Mouse (Mus musculus) layer of hippocampus, postnatal 10 days (tissue): ENCODE data around the gene Relb. TPM values are rescaled to one million over a fixed set of nuclear protein-coding genes. Genes with fewer than 3 reads are reported as not detected.

Source experiments
- DNase-seq, 2 experiments: peaks; one replicate each; pipeline ENCODE4 v3.0.0; 2021; ENCODE audit warnings: low spot score in 2 of 2
- total RNA-seq, 2 experiments: library from RNA; stranded (reverse); gene quantifications; 2 replicates each; pipeline ENCODE4 v1.2.3; 2021

Gene Relb
- total RNA-seq, 2 experiments from 2014 or later = 9.2 to 10.8 TPM

DNA sequence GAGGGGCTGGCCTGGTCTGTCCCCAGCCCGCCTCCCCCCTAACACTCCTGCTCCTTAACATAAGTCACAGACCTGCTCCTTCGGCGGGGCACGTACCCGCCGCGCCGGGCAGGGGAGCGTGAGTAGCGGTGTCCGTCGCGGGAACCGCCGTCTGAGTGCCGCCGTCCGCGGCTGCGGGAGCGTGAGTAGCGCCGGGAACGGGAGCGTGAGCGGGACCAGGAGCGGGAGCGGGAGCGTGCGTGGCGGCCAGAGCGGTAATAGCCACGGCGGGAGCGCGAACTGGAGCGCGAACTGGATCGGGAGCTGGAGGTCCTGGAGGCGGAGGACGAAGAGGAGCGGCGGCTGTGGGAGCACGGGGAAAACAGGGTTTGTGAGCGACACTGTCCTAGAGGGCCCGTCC is 43.0 kb downstream of the Relb start:
- no peak for DNase-seq

DNA sequence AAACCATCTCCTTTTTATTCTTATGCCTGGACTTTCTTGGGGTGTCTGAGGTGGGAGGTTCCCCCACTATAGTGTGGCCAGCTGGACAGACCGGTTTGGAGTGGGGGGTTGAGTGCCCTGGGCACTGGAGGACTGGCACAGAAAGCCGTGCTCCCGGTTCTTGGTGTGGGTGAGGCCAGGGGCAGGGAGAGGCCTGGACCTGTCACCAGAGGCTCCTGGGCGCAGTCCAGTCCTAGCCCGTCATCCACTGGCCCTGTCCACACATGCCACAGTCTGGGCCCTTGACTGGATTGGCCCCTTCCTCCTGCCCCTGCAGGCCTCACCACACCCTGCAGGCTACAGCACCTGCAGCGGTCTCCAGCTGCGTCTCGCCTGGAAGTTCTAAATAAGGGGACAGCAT is 48.6 kb downstream of the Relb start:
- DNase-seq = no peak

DNA sequence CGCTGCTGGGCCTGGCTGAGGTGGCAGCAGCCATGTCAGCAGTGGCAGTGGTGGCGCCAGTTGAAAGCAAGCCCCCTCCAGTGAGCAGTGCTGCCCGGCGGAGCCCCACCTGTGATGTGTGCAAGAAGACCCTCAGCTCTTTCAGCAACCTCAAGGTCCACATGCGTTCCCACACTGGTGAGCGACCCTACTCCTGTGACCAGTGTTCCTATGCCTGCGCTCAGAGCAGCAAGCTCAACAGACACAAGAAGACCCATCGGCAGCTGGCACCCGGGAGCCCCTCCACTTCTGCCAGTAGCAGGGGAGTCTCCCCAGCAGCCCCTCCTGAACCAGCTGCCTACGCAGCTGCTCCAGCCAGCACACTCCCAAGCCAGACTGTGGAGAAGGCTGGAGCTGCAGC is 49.5 kb downstream of the Relb start:
- no peak for DNase-seq

DNA sequence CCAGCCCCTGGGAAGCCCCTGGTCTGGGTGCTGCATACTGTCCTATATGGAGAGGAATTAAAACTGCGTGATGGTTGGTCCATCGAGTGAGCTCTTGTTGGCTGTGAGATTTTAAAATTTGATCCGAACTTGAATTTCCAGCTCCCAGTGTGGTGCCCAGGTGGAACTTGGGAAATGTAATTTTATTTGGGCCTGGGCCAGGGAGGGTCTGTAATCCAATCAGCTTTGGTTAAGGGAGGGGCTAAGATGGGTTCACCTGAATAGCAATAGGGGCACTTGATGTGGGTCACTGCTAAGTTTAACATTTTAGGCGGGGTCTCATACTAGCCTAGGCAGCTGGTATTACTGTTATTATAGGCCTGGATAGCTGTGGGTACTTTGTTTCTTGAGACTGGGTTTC is 50.8 kb downstream of the Relb start:
- no peak for DNase-seq

DNA sequence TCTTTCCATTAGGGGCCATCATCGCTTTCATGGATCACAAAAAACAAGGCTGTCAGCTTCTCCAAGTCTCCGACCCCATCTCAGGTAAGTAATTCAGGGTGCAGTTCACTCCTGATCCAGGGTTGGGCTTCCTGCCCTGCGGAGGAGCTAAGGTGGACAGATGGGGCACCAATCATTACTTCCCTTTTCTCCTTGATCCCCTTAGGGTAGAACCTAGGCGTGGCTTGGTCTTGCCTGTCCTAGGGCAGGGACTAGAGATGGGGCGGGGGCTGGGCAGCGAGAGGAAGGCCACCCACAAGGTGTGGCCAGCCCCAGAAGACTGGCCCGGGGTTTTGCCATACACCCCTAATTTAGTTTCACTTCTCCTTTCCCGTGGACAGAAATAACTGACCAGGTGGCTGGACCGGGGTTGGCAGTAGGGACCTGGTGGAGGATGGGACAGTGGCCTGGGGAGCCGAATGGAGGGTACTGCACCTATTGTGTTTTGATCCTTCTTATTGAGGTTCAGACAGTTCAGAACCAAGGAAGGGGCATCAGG is 51.3 kb downstream of the Relb start:
- DNase-seq = no peak

DNA sequence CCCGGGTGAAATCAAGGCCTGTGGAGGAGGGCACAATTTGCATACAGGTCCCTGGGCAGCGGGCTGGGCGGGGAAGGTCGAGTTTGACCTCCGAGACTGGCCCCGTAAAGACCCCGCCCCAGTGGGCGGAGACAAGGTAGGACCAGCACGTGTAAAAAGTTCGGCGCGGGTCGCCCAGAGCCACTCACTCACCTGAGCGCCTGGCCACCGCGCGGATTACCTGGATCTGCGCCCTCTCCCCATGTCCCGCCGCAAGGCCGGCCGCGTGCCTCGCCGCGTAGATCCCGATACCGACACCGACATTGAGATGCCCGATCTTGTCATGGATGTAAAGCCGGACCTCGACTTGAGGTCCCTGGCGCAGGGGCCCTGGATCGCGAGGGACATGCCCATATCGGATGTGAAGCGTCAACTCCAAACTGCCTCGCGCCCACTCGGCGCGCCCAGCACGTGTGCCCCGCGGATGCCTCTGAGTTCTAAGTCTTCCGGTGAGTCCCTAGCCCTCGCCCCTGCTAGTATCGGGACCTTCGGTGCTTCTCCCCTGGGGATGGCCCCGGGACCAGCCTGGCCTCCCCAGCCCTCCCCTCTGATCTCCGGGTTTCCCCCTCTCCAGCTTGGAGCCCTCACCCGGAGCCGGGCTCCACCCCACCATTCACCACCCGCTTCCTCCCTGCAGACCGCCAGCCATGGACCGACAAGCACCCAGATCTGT is 51.9 kb downstream of the Relb start, which contains the start of the genes Zfp296 and Gemin7:
Zfp296 (plus strand) TSS at position 147 of the 712 bp plus-strand sequence.
Gemin7 (minus strand) TSS at position 455 of the 712 bp plus-strand sequence.
- no peak for DNase-seq

DNA sequence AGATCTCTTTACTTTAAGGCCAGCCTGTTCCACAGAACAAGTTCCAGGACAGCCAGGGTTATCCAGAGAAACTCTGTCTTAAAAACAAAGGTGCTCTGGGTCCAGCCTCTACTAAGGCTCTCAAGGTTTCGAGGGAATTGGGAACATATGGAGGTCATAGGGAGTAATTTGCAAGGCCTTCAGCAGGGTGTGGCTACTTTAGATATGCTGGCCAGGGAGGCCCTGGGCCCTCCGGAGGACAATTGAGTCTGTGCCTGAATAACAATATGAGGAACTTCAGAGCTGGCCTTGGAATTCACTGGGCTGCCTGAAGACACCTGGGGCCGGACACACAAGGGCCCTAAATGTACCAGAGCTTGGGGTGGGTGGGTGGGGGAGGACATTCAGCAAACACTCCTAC is 53.7 kb downstream of the Relb start:
- no peak for DNase-seq

DNA sequence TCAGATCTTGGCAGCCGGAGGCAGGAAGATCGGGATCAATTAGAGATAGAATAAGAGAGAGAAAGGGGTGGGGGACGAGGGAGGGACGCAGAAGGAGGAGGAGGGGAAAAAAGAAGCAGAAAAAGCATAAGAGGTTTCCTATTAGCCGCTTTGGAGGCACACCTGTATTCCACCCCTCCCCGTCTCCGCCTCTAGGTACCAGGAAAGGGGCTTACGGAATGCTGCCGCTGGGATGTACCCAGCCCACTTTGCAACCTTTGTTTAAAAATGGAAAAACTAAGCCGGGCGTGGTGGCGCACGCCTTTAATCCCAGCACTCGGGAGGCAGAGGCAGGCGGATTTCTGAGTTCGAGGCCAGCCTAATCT is 55.5 kb downstream of the Relb start:
- no peak for DNase-seq

DNA sequence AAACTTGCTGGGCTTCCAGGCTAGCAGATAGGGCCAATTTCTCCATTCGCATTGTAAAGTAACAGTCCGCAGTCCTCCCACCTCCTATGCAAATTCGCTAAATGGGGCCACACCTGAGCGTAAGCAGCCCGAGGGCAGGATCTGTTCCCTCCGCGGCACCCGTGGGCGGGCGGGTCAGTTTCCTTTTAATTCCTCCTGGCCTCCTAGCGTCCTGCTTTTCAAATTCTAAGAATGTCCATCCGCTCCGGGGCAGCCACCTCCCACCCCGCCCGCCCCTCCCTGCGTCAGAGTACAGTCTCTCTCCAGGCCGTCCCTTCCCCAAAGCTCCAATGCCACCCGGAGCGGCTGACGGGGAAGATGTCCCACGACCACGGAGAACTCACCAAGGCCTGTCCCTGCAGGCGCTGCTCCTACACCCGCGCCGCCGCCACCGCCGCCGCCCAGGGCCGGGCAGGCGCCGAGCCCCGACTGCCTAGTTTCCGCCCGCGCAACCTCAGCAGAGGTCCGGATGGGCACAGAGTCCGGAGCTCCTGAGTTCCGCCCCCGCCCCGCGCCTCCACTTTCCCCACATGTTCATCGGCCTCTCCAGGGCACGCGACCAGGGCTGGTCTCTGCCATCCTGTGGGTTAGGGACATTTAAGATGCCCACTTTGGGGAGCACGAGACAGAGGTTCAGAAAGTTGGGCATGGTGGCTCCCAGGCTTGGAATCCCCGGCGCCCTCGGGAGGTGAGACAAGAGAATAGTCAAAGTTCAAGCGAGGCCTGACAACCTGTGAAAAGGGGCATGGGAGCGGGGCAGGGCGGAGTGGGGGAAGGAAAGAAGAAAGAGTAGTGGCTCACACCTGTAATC is 56.1 kb downstream of the Relb start:
- DNase-seq = peak; percentile 77 to 83

DNA sequence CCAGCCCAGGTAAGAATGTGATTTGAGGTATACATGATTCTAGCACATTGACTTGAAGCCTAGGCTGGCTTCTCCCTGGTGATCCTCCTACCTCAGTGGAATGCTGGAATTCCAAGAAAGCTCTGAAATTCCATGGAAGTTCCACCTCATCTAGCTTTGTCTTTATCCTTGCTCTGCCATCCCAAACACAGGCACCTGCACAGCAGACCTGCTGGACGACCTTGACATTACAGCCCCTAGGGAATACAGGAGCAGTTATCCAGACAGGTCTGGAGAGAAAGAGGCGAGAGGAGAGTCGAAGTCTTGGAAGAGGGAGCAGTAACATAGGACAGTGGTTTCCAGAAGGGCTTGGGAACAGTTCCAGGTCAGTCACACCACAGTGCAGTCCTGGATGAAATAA is 59.6 kb downstream of the Relb start:
- DNase-seq = no peak

DNA sequence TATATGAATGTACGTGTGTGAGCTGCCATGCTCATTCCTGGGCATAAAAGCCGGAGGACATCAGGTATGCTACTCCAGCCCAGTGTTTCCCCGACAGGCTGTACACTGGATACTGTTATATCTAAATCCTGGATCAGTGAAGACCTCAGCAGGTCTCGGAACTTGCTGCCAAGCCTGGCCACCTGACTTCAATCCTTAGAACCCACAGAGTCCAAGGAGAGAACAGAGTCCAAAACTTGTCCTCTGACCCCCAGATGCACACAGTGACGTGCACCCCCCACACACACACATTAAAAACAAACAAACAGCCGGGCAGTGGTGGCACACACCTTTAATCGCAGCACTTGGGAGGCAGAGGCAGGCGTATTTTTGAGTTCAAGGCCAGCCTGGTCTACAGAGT is 61.8 kb downstream of the Relb start:
- DNase-seq = no peak

DNA sequence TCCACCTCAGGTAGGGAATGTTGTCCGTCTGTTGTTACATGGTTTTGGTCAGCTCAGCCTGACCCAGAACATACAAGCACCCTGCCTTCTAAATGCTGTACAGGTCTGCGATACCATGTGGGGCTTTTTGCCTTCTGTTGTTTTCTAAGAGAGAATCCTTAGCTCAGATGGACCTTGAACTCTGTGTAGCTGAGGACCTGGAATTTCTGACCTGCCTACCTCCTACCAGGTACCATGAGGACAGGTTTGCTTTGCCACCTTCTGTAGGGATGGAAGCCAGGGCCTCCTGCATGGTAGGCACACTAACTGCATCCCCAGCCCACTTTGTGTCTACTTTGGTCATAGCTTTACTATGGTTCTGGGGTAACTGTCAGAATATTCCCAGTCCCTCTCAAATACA is 63.4 kb downstream of the Relb start:
- no peak for DNase-seq

DNA sequence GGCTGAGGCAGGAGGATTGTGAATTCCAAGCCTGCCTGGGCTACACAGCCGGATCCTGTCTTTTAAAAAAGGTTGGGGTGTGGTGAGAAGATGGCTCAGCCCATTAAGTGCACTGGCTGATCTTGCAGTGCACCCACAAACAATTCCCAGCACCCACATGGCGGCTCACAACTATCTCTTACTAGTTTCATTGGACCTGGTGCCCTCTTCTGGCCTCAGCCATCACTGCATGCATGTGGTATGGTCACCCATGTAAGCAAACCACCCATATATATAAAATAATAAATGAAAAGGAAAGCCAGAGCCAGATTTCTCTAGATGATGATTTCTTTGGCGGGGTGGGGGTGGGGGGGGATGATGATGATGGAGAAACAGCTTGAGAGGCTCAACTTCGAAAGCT is 64.8 kb downstream of the Relb start:
- DNase-seq = no peak

DNA sequence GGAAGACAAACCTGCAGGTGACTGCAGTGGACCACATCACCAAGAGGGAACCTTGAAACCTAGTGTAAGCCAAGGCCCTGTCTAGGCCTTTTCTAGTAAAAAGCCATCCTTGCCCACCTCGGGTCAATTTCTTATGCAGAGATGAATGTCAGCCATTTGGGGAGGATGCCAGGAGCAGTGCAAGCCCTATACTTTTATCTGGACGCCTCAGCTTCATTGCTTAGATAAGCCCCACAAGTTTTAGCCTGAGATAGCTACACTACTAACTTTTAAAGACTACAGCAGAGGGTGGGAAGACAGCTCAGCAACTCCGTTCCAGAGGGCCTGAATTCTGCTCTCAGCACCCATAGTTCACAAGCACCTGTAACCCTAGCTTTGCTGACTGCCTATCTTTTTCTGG is 65.4 kb downstream of the Relb start:
- no peak for DNase-seq

DNA sequence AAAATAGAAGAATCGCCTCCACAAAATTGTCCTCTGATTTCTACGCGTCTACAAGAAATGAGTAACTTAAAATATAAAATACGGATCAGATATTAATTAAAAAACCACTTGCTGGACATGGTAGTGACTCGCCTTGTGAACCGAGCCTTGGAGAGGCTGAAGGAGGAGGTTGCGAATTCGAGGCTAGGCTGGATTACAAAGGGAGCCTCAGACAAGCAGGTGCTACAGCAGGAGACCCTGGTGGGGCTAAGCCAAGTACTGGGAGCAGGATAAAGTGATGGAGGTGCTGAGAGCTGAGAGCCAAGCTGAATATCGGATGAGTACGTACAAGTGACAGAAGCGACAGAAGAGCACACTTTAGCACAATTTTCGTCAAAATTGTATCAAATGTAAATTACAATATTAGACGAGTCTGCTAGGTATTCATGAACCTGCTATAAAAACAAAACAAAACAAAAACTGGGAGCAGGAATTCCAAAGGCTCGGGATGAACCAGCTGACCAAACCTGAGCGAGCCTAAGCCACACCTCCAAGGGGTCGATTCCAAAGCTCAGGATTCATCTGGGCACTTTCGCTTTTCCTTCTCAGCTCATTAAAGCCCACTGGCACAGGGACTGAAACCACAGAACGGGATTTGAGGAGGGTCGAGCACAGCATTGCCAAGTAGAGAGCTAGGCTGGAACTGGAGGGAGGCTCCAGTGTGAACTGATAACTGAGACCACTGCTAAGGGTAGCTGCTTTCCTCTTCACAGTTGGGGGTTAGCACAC is 66.4 kb downstream of the Relb start, which contains the start of gene Ppp1r37:
Ppp1r37 (minus strand) TSS at position 434 of the 768 bp plus-strand sequence.
- peak in 1 of 2 experiments; percentile 22 for DNase-seq

DNA sequence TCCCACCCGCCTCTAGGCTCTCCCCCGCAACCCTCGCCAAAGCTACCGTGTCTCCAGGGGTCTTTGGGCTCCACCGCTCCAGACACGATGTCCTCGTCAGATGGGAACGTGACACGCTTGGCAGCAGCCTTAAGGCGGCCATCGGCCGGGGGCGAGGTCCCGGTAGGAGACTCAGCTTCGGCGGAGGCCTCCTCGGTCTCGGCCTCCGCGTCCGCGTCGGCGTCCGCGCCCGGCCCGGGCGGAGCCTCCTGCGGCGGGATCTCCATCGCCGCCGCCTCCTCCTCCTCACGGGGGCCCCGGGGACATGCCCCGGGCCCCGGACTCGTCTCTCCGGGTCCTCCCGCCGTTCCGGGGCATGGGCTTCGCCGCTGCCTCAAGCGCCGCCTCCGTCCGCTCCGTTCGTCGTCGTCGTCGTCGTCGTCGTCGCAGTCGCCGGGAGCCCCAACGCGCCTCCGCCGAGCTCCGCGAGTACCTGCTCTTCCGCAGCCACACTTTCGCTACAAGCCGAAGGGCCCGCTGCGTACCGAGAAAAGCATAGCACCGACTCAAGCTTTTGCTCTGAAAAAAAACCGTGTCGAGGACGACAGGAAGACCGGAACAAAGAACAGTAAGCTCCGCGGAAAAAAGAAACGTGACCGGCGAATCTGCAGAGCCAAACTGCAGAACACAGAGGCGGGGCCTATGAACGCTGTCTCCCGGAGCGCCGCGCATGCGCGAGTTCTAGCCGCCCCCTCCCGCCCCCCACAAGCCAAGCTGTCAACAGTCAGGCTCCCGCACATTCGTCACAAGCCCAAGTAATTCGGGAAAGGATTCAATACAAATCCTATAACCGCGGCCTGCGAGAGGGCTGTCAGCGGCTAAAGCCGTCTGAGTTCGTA is 67.2 kb downstream of the Relb start:
- DNase-seq = peak; percentile 89 to 92

DNA sequence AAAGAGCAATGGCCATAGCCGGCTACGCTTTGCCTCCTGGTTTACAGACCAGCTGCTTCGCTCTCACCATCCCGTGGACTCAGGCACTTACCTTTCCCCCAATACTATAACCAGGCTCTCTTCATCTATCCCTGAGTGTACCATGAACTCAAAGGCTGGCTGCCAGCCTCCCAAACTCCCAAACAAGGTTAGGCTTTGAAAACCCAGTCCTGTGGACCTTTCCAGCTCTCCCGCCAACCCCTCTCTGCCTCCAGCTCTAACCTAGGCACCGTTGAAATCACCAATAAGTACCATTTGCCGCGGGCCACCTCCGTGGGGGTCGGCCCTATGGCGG is 67.8 kb downstream of the Relb start:
- DNase-seq = no peak

DNA sequence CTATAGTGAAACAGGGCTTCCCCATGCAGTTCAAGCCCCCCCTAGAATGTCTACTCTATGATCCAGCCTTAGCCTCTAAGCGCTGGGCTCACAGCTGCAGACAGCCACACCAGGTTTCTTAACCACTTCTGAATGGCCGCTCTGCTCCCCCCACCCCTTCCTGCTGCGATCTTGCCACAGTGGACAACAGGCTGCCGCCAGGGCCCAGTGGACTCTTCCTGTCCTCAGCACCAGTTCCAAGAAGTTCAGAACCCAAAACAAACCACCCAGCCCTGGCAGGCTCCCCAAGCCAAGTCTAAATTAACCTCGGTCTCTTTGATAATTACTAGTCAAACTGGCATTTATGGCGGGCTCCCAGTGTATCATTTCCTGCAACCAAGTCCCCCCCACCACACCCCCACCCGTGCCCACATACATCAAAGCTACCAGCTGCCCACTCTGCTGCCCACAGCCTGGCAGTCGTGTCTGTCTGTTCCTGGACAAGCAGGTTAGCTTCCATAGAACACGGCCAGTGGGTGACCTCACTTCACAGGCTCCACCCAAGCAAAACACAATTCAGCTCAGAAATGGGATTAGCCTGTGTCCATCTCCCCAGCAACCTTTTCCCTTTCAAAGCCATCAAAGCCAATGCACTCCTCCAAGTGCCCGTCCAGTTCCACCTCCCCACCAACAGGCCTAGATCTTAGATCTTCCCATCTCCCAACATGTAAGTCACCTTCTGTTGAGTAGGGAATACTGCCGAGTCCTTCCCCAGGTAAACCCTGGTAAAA is 68.6 kb downstream of the Relb start:
- peak in 1 of 2 experiments; percentile 14 for DNase-seq

DNA sequence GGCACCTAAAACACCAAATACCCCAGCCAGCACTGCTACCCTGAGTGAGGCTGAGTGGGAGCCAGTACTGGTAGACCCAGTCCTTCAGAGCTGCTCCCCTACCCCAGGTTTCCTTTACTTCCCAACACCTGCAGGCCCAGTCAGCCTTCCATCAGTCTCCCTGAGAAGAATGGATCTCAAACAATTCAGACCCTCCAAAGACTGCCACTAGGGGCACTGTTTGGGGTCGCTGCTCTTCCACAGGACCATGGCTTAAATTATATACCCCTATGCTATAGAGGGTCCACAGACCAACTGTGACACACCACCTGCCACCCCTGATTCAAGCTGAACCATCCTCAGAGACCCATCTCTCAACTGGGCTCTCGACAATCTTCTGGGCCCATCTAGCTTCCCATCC is 70.3 kb downstream of the Relb start:
- no peak for DNase-seq
